Mouse (Mus musculus) kidney, adult 18-20 months (tissue): ENCODE measurements at regions not wholly inside any gene's neighbourhood (a gene's known extent, or its start where the extent isn't known, plus 50 kb on each side); places are given as distances from the start of the nearest gene placed in this dataset.

Experiments used
- DNase-seq: peaks from one replicate; pipeline ENCODE4 v3.0.0; 2021

DNA sequence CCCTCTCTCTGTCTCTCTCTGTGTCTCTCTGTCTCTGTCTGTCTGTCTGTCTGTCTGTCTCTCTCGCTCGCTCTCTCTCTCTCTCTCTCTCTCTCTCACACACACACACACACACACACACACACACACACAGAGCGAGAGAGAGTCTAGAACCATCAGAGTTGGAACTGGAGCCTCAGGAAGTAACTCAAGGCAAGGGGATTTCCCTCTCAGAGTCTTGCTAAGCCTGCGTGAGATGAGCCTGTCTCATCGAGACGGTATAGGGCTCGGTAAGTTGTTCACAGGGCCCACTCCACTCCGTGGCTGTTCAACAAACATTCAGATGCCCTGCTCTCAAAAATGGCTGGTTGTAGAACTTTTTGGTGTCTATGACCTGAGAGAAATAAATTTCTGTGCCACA is 405.4 kb downstream of the Sox9 start:
- DNase-seq: no peak

DNA sequence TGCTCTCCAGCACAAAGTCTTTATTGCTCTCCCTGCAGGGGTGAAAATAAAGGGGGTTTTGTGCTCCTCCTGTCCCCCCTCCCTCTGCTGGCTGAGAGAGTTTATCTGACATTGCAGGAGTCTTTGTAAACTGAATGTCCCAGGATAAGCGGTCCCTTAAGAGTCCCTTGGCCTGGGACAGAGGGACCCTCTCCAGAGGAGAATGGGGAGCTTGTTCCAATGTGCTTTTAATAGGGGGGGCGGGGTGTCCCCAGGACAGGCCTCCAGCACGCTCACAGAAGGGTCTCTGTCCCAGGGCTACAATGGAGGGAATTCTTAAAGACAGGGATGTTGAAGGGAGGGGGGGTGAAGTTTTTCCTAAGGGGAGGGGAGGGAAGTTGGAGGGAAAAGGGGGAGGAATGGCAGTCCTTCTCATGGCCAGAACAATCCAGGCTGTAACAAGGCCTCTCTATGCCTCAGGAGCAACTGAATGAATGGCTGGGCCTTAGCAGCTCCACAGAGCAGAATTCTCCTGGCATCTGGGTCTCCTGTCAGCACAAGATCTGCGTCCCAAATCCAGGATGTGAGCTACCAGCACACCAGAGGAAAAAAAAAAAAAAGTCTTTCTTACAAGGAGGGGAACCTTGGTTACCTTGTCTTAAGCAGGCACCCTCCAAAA is 406.4 kb downstream of the Sox9 start:
- no peak for DNase-seq

GRCm38 (mm10) chr11:113190006-113190405 is 408.0 kb downstream of the Sox9 start:
- no peak for DNase-seq

DNA sequence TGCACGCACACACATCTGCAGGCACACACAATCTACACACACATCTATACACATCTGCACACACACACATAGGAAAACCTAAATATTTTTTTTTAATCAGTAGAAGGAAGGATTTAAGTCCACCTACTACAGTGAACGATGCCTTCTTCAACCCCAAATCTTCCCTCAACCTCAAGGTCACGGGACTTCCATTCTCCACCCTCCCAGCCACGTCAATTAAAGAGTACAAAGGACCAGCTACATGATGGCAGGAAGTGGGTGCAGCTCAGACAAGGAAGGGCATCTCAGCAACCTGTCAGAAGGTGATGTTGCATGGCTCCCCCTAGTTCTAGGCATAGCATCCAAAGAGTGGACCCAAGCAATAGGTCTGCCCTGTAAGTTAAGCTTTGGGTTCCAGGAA is 408.5 kb downstream of the Sox9 start:
- DNase-seq: no peak

- no peak for DNase-seq
Observed at GRCm38 (mm10) chr11:113191006-113191405, 409.0 kb downstream of the Sox9 start.

DNA sequence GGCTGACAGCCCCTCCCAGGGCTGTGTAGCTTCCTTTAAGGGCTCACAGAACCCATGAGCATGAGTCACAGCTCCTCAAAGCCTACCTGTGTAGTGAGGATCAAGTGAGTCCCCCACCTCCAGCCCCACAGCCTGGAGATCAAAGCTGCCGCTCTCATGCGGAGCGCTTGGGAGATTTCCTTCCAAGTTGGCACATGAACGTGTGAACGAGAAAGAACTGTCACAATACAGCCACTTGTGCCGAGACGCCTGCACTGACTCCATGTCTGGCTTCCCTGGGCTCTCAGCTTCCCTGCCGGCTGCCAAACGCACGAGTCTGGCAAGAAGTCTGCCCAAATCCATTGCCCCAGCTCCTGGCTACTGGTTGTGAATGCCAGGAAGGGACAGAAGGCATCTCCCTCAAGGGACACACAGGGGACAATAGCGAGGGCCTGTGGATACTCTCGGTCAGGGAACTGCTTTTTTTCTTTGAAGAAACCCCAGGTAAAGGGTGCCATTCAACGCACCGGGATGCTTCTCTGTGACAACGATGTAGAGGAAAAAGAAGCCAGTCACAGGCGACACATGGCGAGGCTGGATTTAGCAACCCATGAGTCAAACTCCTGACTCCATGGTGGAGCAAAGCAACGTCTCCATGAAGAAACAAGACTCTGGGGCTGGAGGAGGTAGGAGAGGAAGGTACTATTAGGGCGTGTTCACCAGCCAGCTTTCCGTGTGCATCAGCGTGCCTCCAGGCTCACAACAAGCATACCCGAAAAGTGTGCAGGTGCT is 410.2 kb downstream of the Sox9 start:
- no peak for DNase-seq

- no peak for DNase-seq
Observed at GRCm38 (mm10) chr11:113194144-113194827, 412.3 kb downstream of the Sox9 start.
